Mouse (Mus musculus) kidney, embryonic 15.5 days (tissue): ENCODE measurements around the gene Nfkbia. TPM values are rescaled to one million over a fixed set of nuclear protein-coding genes. Genes with fewer than 3 reads are reported as not detected.

Source experiments
- ATAC-seq: fragments of 200-750 bp; cut with Nextera tagmentation; replicated peaks from 2 replicates; pipeline ENCODE4 v1.8.0; 2017; ENCODE audit warnings: moderate TSS enrichment; ENCODE audit not compliant: low FRiP score
- H3K27ac ChIP-seq: fragments of 300-500 bp; sonication (generic); 2 replicates; pipeline ENCODE4 v1.5.1; 2015; ENCODE audit warnings: mild to moderate bottlenecking, inconsistent platforms
- H3K27me3 ChIP-seq: fragments of 300-500 bp; sonication (generic); 2 replicates; pipeline ENCODE4 v1.6.1; 2015; ENCODE audit warnings: inconsistent platforms
- H3K36me3 ChIP-seq: fragments of 300-500 bp; sonication (generic); 2 replicates; pipeline ENCODE4 v1.6.1; 2015; ENCODE audit warnings: inconsistent platforms
- H3K4me1 ChIP-seq: fragments of 300-500 bp; sonication (generic); 2 replicates; pipeline ENCODE4 v1.6.1; 2015; ENCODE audit warnings: inconsistent platforms
- H3K4me2 ChIP-seq: fragments of 300-500 bp; sonication (generic); 2 replicates; pipeline ENCODE4 v1.6.1; 2015; ENCODE audit warnings: moderate library complexity, mild to moderate bottlenecking, inconsistent platforms
- H3K4me3 ChIP-seq: fragments of 300-500 bp; sonication (generic); replicated peaks from 2 replicates; pipeline ENCODE4 v1.5.1; 2015; ENCODE audit warnings: mild to moderate bottlenecking, inconsistent platforms
- H3K9ac ChIP-seq: fragments of 300-500 bp; sonication (generic); 2 replicates; pipeline ENCODE4 v1.6.1; 2015; ENCODE audit warnings: mild to moderate bottlenecking, inconsistent platforms
- H3K9me3 ChIP-seq: fragments of 300-500 bp; sonication (generic); replicated peaks from 2 replicates; pipeline ENCODE4 v1.6.1; 2016; ENCODE audit warnings: inconsistent platforms
- WGBS: fragments of 180-500 bp; shearing (Covaris S2); methylation state at CpG from one replicate; pipeline ENCODE4 v1.1.7; 2015; ENCODE audit warnings: mixed read lengths; 5-methylcytosine and 5-hydroxymethylcytosine counted together
- polyA plus RNA-seq: library from polyadenylated mRNA; unstranded; fragments of >200 nt; fragmentation: Nextera tagmentation; extraction: Ambion mirVana; gene quantifications from 2 replicates; pipeline ENCODE4 v1.2.1, GENCODE M21; 2015

Gene Nfkbia
- 78.2 and 80.3 TPM in 2 replicates for polyA plus RNA-seq

- WGBS, result under 1% methylated on average over 48 of the region's 58 CpGs
- ATAC-seq, result peak; percentile 91
- H3K36me3 ChIP-seq, result peaks cover 37% of the 10 kb centered on the region
Observed at GRCm38 (mm10) chr12:55492184-55492898, at the start of gene Nfkbia. Gene Nfkbia, minus strand, starts transcription at chr12:55492647.

GRCm38 (mm10) chr12:55539157-55539556 is 46.7 kb upstream of the Nfkbia start:
- H3K9me3 ChIP-seq, result no peaks in the 10 kb centered on the region
- H3K9ac ChIP-seq, result no peak overlapping the region
- ATAC-seq, result no peak
- H3K27me3 ChIP-seq, result peaks cover 22% of the 10 kb centered on the region
- 53% methylated on average over 8 of the region's 8 CpGs for WGBS
- no peak overlapping the region for H3K4me2 ChIP-seq
- no peak overlapping the region for H3K27ac ChIP-seq
- no peaks in the 10 kb centered on the region for H3K36me3 ChIP-seq
- H3K4me1 ChIP-seq, result no peaks in the 10 kb centered on the region
- no peak overlapping the region for H3K4me3 ChIP-seq

More at GRCm38 (mm10) chr12:55492184-55492898, at the start of gene Nfkbia:
- Histone ChIP-seq H3K4me2 (peak within 1 kb of the TSS; percentile 74), H3K27ac (peak within 1 kb of the TSS; percentile 100), H3K27me3 (no peaks in the 10 kb centered on the region), H3K4me1 (peaks cover 36% of the 10 kb centered on the region), H3K9me3 (no peaks in the 10 kb centered on the region), H3K9ac (peak within 1 kb of the TSS; percentile 96), H3K4me3 (peak within 1 kb of the TSS; percentile 93)

- Histone ChIP-seq H3K27me3 (peaks cover 22% of the 10 kb centered on the region), H3K4me2 (no peak overlapping the region), H3K9ac (no peak overlapping the region), H3K9me3 (no peaks in the 10 kb centered on the region), H3K4me1 (no peaks in the 10 kb centered on the region), H3K4me3 (no peak overlapping the region), H3K27ac (no peak overlapping the region), H3K36me3 (no peaks in the 10 kb centered on the region)
- no peak; the same call in 1 of the 2 replicates for ATAC-seq
- WGBS, result 94% methylated on average over 1 of the region's 1 CpGs
Observed at GRCm38 (mm10) chr12:55538328-55538971, 46.0 kb upstream of the Nfkbia start.

GRCm38 (mm10) chr12:55537742-55538141 is 45.3 kb upstream of the Nfkbia start:
- ATAC-seq, result no peak
- H3K9ac ChIP-seq, result no peak overlapping the region
- 56% methylated on average over 7 of the region's 7 CpGs for WGBS

GRCm38 (mm10) chr12:55536537-55537135 is 44.2 kb upstream of the Nfkbia start:
- H3K4me1 ChIP-seq, result no peaks in the 10 kb centered on the region
- H3K9ac ChIP-seq, result no peak overlapping the region
- no peak overlapping the region for H3K27ac ChIP-seq
- no peak overlapping the region for H3K4me2 ChIP-seq
- no peaks in the 10 kb centered on the region for H3K9me3 ChIP-seq
- WGBS, result 6% methylated on average over 14 of the region's 14 CpGs
- ATAC-seq, result no peak
- no peak overlapping the region for H3K4me3 ChIP-seq
- peaks cover 22% of the 10 kb centered on the region for H3K27me3 ChIP-seq
- no peaks in the 10 kb centered on the region for H3K36me3 ChIP-seq

More at GRCm38 (mm10) chr12:55537742-55538141, 45.3 kb upstream of the Nfkbia start:
- H3K4me1 ChIP-seq, result no peaks in the 10 kb centered on the region
- H3K27me3 ChIP-seq, result peaks cover 22% of the 10 kb centered on the region
- no peak overlapping the region for H3K27ac ChIP-seq
- H3K9me3 ChIP-seq, result no peaks in the 10 kb centered on the region
- H3K4me2 ChIP-seq, result no peak overlapping the region
- no peak overlapping the region for H3K4me3 ChIP-seq
- no peaks in the 10 kb centered on the region for H3K36me3 ChIP-seq

GRCm38 (mm10) chr12:55526983-55527752 is 34.7 kb upstream of the Nfkbia start:
- Histone ChIP-seq H3K9me3 (no peaks in the 10 kb centered on the region), H3K4me1 (no peaks in the 10 kb centered on the region), H3K9ac (no peak overlapping the region), H3K36me3 (no peaks in the 10 kb centered on the region), H3K4me2 (no peak overlapping the region), H3K4me3 (no peak overlapping the region), H3K27ac (no peak overlapping the region), H3K27me3 (no peaks in the 10 kb centered on the region)
- ATAC-seq, result no peak
- 66% methylated on average over 15 of the region's 15 CpGs for WGBS

GRCm38 (mm10) chr12:55518061-55518738 is 25.8 kb upstream of the Nfkbia start:
- no peak overlapping the region for H3K4me3 ChIP-seq
- no peak for ATAC-seq

GRCm38 (mm10) chr12:55508817-55509216 is 16.4 kb upstream of the Nfkbia start:
- Histone ChIP-seq H3K27ac (no peak overlapping the region), H3K27me3 (peaks cover under 1% of the 10 kb centered on the region; the same call in 1 of the 2 replicates), H3K4me3 (no peak overlapping the region), H3K9ac (no peak overlapping the region), H3K4me1 (no peaks in the 10 kb centered on the region), H3K4me2 (no peak overlapping the region), H3K9me3 (no peaks in the 10 kb centered on the region), H3K36me3 (no peaks in the 10 kb centered on the region)
- no peak for ATAC-seq
- 89% methylated on average over 5 of the region's 5 CpGs for WGBS

More at GRCm38 (mm10) chr12:55518061-55518738, 25.8 kb upstream of the Nfkbia start:
- Histone ChIP-seq H3K4me1 (no peaks in the 10 kb centered on the region), H3K9ac (no peak overlapping the region), H3K27me3 (no peaks in the 10 kb centered on the region; the same call in 1 of the 2 replicates), H3K9me3 (no peaks in the 10 kb centered on the region), H3K36me3 (no peaks in the 10 kb centered on the region), H3K27ac (no peak overlapping the region), H3K4me2 (no peak overlapping the region)
- WGBS, result 47% methylated on average over 15 of the region's 15 CpGs

GRCm38 (mm10) chr12:55507332-55507935 is 15.0 kb upstream of the Nfkbia start:
- Histone ChIP-seq H3K27ac (no peak overlapping the region), H3K4me2 (no peak overlapping the region), H3K27me3 (peaks cover 6% of the 10 kb centered on the region), H3K9ac (no peak overlapping the region), H3K4me3 (no peak overlapping the region), H3K36me3 (no peaks in the 10 kb centered on the region), H3K9me3 (no peaks in the 10 kb centered on the region), H3K4me1 (no peaks in the 10 kb centered on the region)
- 0 out of 2 replicates have a peak, but pooled peaks have one; percentile 22 for ATAC-seq
- WGBS, result 83% methylated on average over 17 of the region's 17 CpGs

- no peak overlapping the region for H3K4me3 ChIP-seq
- H3K4me2 ChIP-seq, result no peak overlapping the region
- H3K4me1 ChIP-seq, result no peaks in the 10 kb centered on the region
- H3K27ac ChIP-seq, result no peak overlapping the region
- ATAC-seq, result no peak
- 1% methylated on average over 6 of the region's 6 CpGs for WGBS
- H3K9ac ChIP-seq, result no peak overlapping the region
- no peaks in the 10 kb centered on the region for H3K9me3 ChIP-seq
- no peaks in the 10 kb centered on the region for H3K36me3 ChIP-seq
- H3K27me3 ChIP-seq, result peaks cover 6% of the 10 kb centered on the region
Observed at GRCm38 (mm10) chr12:55506029-55506330, 13.5 kb upstream of the Nfkbia start.
